Mouse (Mus musculus): ENCODE results near the gene Atp8b5.

DNA sequence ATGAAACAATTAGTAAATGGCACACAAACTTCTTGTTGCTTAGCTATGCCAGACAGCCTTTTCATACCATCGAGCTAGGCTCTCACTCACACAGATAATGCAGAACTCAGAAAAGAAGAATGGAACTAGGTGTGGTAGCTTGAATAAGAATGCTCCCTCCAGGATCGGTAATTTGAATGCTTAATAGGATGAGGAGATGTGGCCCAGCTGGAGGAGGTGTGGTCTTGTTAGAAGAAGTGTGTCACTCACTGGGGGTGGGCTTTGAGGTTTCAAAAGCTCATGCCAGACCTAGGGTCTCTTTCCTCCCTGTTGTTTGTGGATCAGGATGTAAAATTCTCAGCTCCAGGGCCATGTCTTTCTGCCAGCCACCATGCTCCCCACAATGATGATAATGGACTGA, 67.8 kb downstream of the Atp8b5 start:
- TF ChIP-seq CTCF (IDR thresholded peaks at IDR 0.05) = no peak
- TF ChIP-seq POLR2A (IDR thresholded peaks at IDR 0.05; ENCODE audit: insufficient read depth, low read depth, low read length) = no peak
- TF ChIP-seq EP300 (IDR thresholded peaks at IDR 0.05; ENCODE audit: insufficient read depth, low read depth, low read length) = no peak
